Mouse (Mus musculus): ENCODE data around the gene Hyal3.

Gene Hyal3

GRCm38 (mm10) chr9:107598385-107598784 is 17.8 kb downstream of the Hyal3 start:
- DNase-seq: no peak

- DNase-seq: no peak
Measured at GRCm38 (mm10) chr9:107599433-107599832, 18.8 kb downstream of the Hyal3 start.

GRCm38 (mm10) chr9:107599842-107600241 is 19.2 kb downstream of the Hyal3 start:
- DNase-seq: peak; percentile 72 to 74

GRCm38 (mm10) chr9:107600745-107601144 is 20.1 kb downstream of the Hyal3 start:
- peak in 1 of 2 experiments; percentile 73 for DNase-seq

GRCm38 (mm10) chr9:107601275-107601674 is 20.7 kb downstream of the Hyal3 start:
- no peak for DNase-seq

- DNase-seq: peak; percentile 98 to 100
Measured at GRCm38 (mm10) chr9:107602068-107602648, 21.5 kb downstream of the Hyal3 start.

- DNase-seq: no peak
Measured at GRCm38 (mm10) chr9:107603251-107603650, 22.6 kb downstream of the Hyal3 start.

GRCm38 (mm10) chr9:107605041-107605661 is 24.5 kb downstream of the Hyal3 start:
- no peak for DNase-seq

GRCm38 (mm10) chr9:107606591-107606990 is 26.0 kb downstream of the Hyal3 start:
- DNase-seq: no peak

GRCm38 (mm10) chr9:107607036-107607435 is 26.4 kb downstream of the Hyal3 start:
- no peak for DNase-seq

GRCm38 (mm10) chr9:107607653-107608245 is 27.1 kb downstream of the Hyal3 start:
- no peak for DNase-seq

GRCm38 (mm10) chr9:107608741-107609432 is 28.3 kb downstream of the Hyal3 start, which contains the start of gene Sema3b:
TSS of gene Sema3b (minus strand) at chr9:107609229.
- DNase-seq: no peak

- DNase-seq: no peak
Measured at GRCm38 (mm10) chr9:107609433-107609830, 28.8 kb downstream of the Hyal3 start.

- DNase-seq: no peak
Measured at GRCm38 (mm10) chr9:107611456-107612190, 31.0 kb downstream of the Hyal3 start.

- DNase-seq: peak; percentile 100
Measured at GRCm38 (mm10) chr9:107612191-107612944, 31.8 kb downstream of the Hyal3 start.

- DNase-seq: peak in 1 of 2 experiments; percentile 55
Measured at GRCm38 (mm10) chr9:107612945-107613569, 32.4 kb downstream of the Hyal3 start.

GRCm38 (mm10) chr9:107615035-107615434 is 34.4 kb downstream of the Hyal3 start:
- DNase-seq: peak in 1 of 2 experiments; percentile 21

- no peak for DNase-seq
Measured at GRCm38 (mm10) chr9:107617461-107617860, 36.8 kb downstream of the Hyal3 start.

GRCm38 (mm10) chr9:107618098-107618497 is 37.5 kb downstream of the Hyal3 start:
- DNase-seq: peak in 1 of 2 experiments; percentile 2

GRCm38 (mm10) chr9:107618778-107619545 is 38.3 kb downstream of the Hyal3 start:
- DNase-seq: peak in 1 of 2 experiments; percentile 38

- DNase-seq: peak in 1 of 2 experiments; percentile 26
Measured at GRCm38 (mm10) chr9:107619546-107619879, 38.9 kb downstream of the Hyal3 start.

All from cerebellum, postnatal 14 days (tissue).